Comparison of ENCODE assay signal across 9 mouse cellular contexts in the genomic region with DNA sequence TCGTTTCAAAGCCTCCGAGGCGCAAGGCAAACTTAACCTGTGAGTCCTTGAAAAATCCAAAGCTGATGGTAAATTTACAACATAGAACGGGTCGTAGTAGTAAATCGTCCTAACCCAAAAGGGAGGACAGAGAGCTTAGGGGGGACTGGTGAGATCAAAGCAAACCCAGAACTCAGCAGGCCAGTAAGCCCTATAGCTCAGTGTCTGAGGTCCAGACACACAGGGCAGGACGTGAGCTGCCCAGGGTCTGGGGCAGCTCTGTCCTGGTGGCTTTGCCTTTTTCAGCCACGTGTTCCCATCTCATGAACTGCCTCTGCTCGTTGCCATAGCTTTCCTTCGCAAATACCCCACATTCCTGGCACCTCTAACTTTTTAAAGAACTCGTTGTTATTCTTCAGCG.
A peak's percentile ranks its signal among the peaks of the same experiment; 100 is the strongest.
DNase-seq lines count a peak whose midpoint lies in the region; ATAC-seq and TF ChIP-seq lines count a peak whose summit lies in the region.
"Had no signal": no experiment of that assay in that cellular context is flagged by ENCODE, and none has a peak within 500 bp of the region (broad histone marks: within the 10 kb centered on the region; RNA-seq: fewer than 3 reads in every experiment).

No protein-coding gene starts in this region.

- no peaks in the 10 kb centered on the region for H3K27me3 ChIP-seq in heart, embryonic 12.5 days (replicated peaks)
- H3K27me3 ChIP-seq in heart, adult 2 months (ENCODE audit: control insufficient read depth, insufficient read depth, low read length), result no peaks in the 10 kb centered on the region
- H3K27me3 ChIP-seq in neural tube, embryonic 11.5 days (ENCODE audit: control insufficient read depth, insufficient read depth, low read length), result no peaks in the 10 kb centered on the region
- no peaks in the 10 kb centered on the region for H3K27me3 ChIP-seq in limb, embryonic 15.5 days
- H3K27me3 ChIP-seq: megakaryocyte, embryonic 14.5 days had no signal

- ATAC-seq in heart, embryonic 12.5 days (ENCODE audit: insufficient number of reproducible peaks, low FRiP score), result no peak
- no peak for ATAC-seq in neural tube, embryonic 11.5 days (ENCODE audit: insufficient read depth, low FRiP score, low TSS enrichment)
- ATAC-seq in limb, embryonic 15.5 days (ENCODE audit: insufficient number of reproducible peaks, low FRiP score, low TSS enrichment, low read depth), result no peak

- no peaks in the 10 kb centered on the region for H3K36me3 ChIP-seq in heart, embryonic 12.5 days
- no peaks in the 10 kb centered on the region for H3K36me3 ChIP-seq in heart, adult 2 months (ENCODE audit: control insufficient read depth, insufficient read depth, low read length)
- H3K36me3 ChIP-seq in neural tube, embryonic 11.5 days (ENCODE audit: control insufficient read depth, insufficient read depth, low read length), result no peaks in the 10 kb centered on the region
- H3K36me3 ChIP-seq in limb, embryonic 15.5 days, result no peaks in the 10 kb centered on the region

- 49% methylated on average over 12 of the region's 12 CpGs for WGBS in heart, embryonic 12.5 days
- 59% methylated on average over 12 of the region's 12 CpGs for WGBS in heart, adult 2 months
- 39% methylated on average over 12 of the region's 12 CpGs for WGBS in neural tube, embryonic 11.5 days
- WGBS in limb, embryonic 15.5 days, result 33% methylated on average over 12 of the region's 12 CpGs

- intact Hi-C loops in heart, adult 2 months (cut with DNase I), result no loop called here

- no peaks in the 10 kb centered on the region for H3K9me3 ChIP-seq in heart, embryonic 12.5 days (replicated peaks)
- H3K9me3 ChIP-seq in neural tube, embryonic 11.5 days (ENCODE audit: control insufficient read depth, low read length), result no peaks in the 10 kb centered on the region
- H3K9me3 ChIP-seq in limb, embryonic 15.5 days, result no peaks in the 10 kb centered on the region

- H3K79me2 ChIP-seq in heart, adult 2 months (replicated peaks; ENCODE audit: control insufficient read depth, insufficient read depth, low read length), result no peaks in the 10 kb centered on the region

- H3K4me3 ChIP-seq in heart, embryonic 12.5 days, result peak overlapping the region; percentile 39
- H3K4me3 ChIP-seq in heart, adult 2 months, result no peak overlapping the region
- H3K4me3 ChIP-seq in neural tube, embryonic 11.5 days (ENCODE audit: low read depth, low read length), result no peak overlapping the region
- H3K4me3 ChIP-seq in limb, embryonic 15.5 days, result peak overlapping the region; percentile 17

- peak overlapping the region; percentile 70 for H3K4me2 ChIP-seq in heart, embryonic 12.5 days
- peak overlapping the region; percentile 20; the same call in 1 of the 2 replicates for H3K4me2 ChIP-seq in neural tube, embryonic 11.5 days (ENCODE audit: low read depth)
- peak overlapping the region; percentile 32; the same call in 1 of the 2 replicates for H3K4me2 ChIP-seq in limb, embryonic 15.5 days

- H3K9ac ChIP-seq in heart, embryonic 12.5 days, result 0 out of 2 replicates have a peak overlapping the region, but pooled peaks have one; percentile 56
- no peak overlapping the region for H3K9ac ChIP-seq in heart, adult 2 months (ENCODE audit: low read depth, low read length)
- H3K9ac ChIP-seq in neural tube, embryonic 11.5 days (ENCODE audit: low read length), result no peak overlapping the region
- no peak overlapping the region for H3K9ac ChIP-seq in limb, embryonic 15.5 days

- H3K4me1 ChIP-seq in heart, embryonic 12.5 days (replicated peaks), result peaks cover 26% of the 10 kb centered on the region
- no peaks in the 10 kb centered on the region; the same call in 1 of the 2 replicates for H3K4me1 ChIP-seq in heart, adult 2 months (ENCODE audit: control insufficient read depth, insufficient read depth, low read length)
- H3K4me1 ChIP-seq in neural tube, embryonic 11.5 days (ENCODE audit: control insufficient read depth, insufficient read depth, low read length), result no peaks in the 10 kb centered on the region
- H3K4me1 ChIP-seq in limb, embryonic 15.5 days, result peaks cover 14% of the 10 kb centered on the region

- DNase-seq in heart, adult 2 months, result no peak
- no peak for DNase-seq in neural tube, embryonic 11.5 days (ENCODE audit: low spot score)
- DNase-seq in neural tube, embryonic 10.5 days (ENCODE audit: extremely low spot score, low spot score), result no peak
- no peak for DNase-seq in adrenal gland, adult 2 months
- no peak for DNase-seq in c-Kit-positive CD71-positive TER-119-positive erythroid progenitor cells, embryonic 14.5 days (ENCODE audit: low spot score)
- DNase-seq in cerebellum, postnatal 25 days, result no peak

- no peak overlapping the region for H3K27ac ChIP-seq in heart, embryonic 12.5 days (ENCODE audit: poor library complexity, severe bottlenecking)
- H3K27ac ChIP-seq in heart, adult 2 months, result no peak overlapping the region
- no peak overlapping the region for H3K27ac ChIP-seq in neural tube, embryonic 11.5 days (ENCODE audit: low read depth, low read length)
- H3K27ac ChIP-seq in limb, embryonic 15.5 days, result no peak overlapping the region

- no peak for TF ChIP-seq CTCF in heart, adult 2 months (IDR thresholded peaks at IDR 0.05)

- no peak for TF ChIP-seq POLR2A in heart, adult 2 months (IDR thresholded peaks at IDR 0.05; ENCODE audit: insufficient read depth, low read depth, low read length)

- no peak for TF ChIP-seq EP300 in heart, adult 2 months (IDR thresholded peaks at IDR 0.05; ENCODE audit: insufficient read depth, low read depth, low read length)

Comparison
In these comparisons a context has a peak if more than half of its experiments do, and no peak if none do; other contexts are left out.
1. H3K4me3 ChIP-seq: peak in heart, embryonic 12.5 days (single experiment) and limb, embryonic 15.5 days (single experiment); none in heart, adult 2 months (single experiment) and neural tube, embryonic 11.5 days (single experiment).
2. H3K4me2 ChIP-seq: peak in every context shown above with its lines; median percentile 70 in heart, embryonic 12.5 days; 32 in limb, embryonic 15.5 days; 20 in neural tube, embryonic 11.5 days.